Mouse (Mus musculus) thymus, adult 2 months (tissue): ENCODE results near the gene Cant1.

Source experiments
- CTCF ChIP-seq: fragments of 200-500 bp; IDR thresholded peaks from 2 replicates; pipeline ENCODE4 v1.5.1; 2012; ENCODE audit warnings: mild to moderate bottlenecking, control low read depth, low read length, moderate library complexity, borderline replicate concordance; ENCODE audit not compliant: control insufficient read depth, poor library complexity, insufficient read depth; ENCODE audit errors: extremely low read depth
- POLR2A ChIP-seq: fragments of 200-500 bp; IDR thresholded peaks from 2 replicates; pipeline ENCODE4 v1.6.1; 2012; ENCODE audit warnings: mild to moderate bottlenecking, low read length, control low read depth, moderate library complexity; ENCODE audit not compliant: control insufficient read depth, poor library complexity, insufficient read depth; ENCODE audit errors: extremely low read depth

- no peak for TF ChIP-seq CTCF
- no peak for TF ChIP-seq POLR2A
Observed at GRCm38 (mm10) chr11:118452955-118453354, 34.1 kb upstream of the Cant1 start.
